Mouse (Mus musculus) midbrain, postnatal 0 days (tissue): ENCODE measurements around the gene Gm39566. TPM values are rescaled to one million over a fixed set of nuclear protein-coding genes. Genes with fewer than 3 reads are reported as not detected.

Experiments used
- ATAC-seq: fragments of 200-750 bp; cut with Nextera tagmentation; 2 replicates; pipeline ENCODE4 v1.8.0; 2017; ENCODE audit warnings: moderate number of reproducible peaks, mild to moderate bottlenecking, moderate TSS enrichment, moderate library complexity; ENCODE audit not compliant: low FRiP score
- DNase-seq: peaks from one replicate; pipeline ENCODE4 v3.0.0-alpha.2; 2015; ENCODE audit warnings: low spot score
- H3K27ac ChIP-seq: fragments of 300-500 bp; sonication (generic); 2 replicates; pipeline ENCODE4 v1.5.1; 2014; ENCODE audit warnings: low read depth, mild to moderate bottlenecking, low read length, mixed read lengths
- H3K27me3 ChIP-seq: fragments of 300-500 bp; sonication (generic); 2 replicates; pipeline ENCODE4 v1.6.1; 2014; ENCODE audit warnings: low read length, control low read depth, mixed read lengths; ENCODE audit not compliant: insufficient read depth
- H3K36me3 ChIP-seq: fragments of 300-500 bp; sonication (generic); 2 replicates; pipeline ENCODE4 v1.6.1; 2014; ENCODE audit warnings: low read length, control low read depth, mixed read lengths; ENCODE audit not compliant: insufficient read depth
- H3K4me1 ChIP-seq: fragments of 300-500 bp; sonication (generic); 2 replicates; pipeline ENCODE4 v1.6.1; 2014; ENCODE audit warnings: mild to moderate bottlenecking, control low read depth, antibody characterized with exemption, low read length, mixed read lengths; ENCODE audit not compliant: insufficient read depth
- H3K4me2 ChIP-seq: fragments of 300-500 bp; sonication (generic); 2 replicates; pipeline ENCODE4 v1.6.1; 2014; ENCODE audit warnings: low read depth, mild to moderate bottlenecking, low read length, mixed read lengths; ENCODE audit not compliant: poor library complexity, severe bottlenecking
- H3K4me3 ChIP-seq: fragments of 300-500 bp; sonication (generic); 2 replicates; pipeline ENCODE4 v1.5.1; 2014; ENCODE audit warnings: low read depth, mild to moderate bottlenecking, low read length, moderate library complexity
- H3K9ac ChIP-seq: fragments of 300-500 bp; sonication (generic); replicated peaks from 2 replicates; pipeline ENCODE4 v1.6.1; 2014; ENCODE audit warnings: mild to moderate bottlenecking, low read length, moderate library complexity, mixed read lengths; ENCODE audit not compliant: poor library complexity, severe bottlenecking
- H3K9me3 ChIP-seq: fragments of 300-500 bp; sonication (generic); 2 replicates; pipeline ENCODE4 v1.6.1; 2016; ENCODE audit warnings: low read length, control low read depth
- CTCF ChIP-seq: IDR thresholded peaks from 2 replicates; pipeline ENCODE4 v1.5.1; 2016; ENCODE audit warnings: antibody characterized with exemption, mild to moderate bottlenecking
- WGBS: fragments of 180-500 bp; shearing (Covaris S2); extraction: QIAGEN DNeasy Blood & Tissue Kit; methylation state at CpG from one replicate; pipeline ENCODE4 v1.1.7; 2014; 5-methylcytosine and 5-hydroxymethylcytosine counted together
- polyA plus RNA-seq: library from polyadenylated mRNA; unstranded; fragments of >200 nt; fragmentation: Nextera tagmentation; extraction: Ambion mirVana; gene quantifications from 2 replicates; pipeline ENCODE4 v1.2.1, GENCODE M21; 2015
- total RNA-seq: library from RNA; depleted of rRNA; stranded (reverse); fragments of >200 nt; gene quantifications from 2 replicates; pipeline ENCODE4 v1.2.3, GENCODE M21; 2014; rRNA removed

Gene Gm39566
- total and polyA plus RNA-seq, 2 experiments from 2014 or later, result not detected

DNA sequence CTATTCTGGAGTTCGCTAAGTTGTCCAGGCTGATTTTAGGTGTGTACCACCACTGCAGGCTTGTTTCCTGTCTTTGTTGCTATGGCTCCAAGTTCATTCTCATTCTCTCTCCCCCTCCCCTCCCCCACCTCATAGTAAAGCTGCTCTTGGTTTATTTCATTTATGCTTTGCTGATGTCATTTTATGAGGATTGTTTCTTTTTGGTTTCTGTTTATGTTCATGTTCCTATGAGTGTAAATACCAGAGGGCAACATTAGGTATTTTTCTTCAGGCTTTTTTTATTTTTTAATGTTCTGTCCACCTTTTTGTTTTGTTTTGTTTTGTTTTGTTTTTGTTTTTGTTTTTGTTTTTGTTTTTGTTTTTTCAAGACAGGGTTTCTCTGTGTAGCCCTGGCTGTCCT is 53.2 kb downstream of the Gm39566 start, which contains the start of gene Slc35g3:
Slc35g3 (minus strand) TSS at position 101 of the 400 bp plus-strand sequence.
- peak within 1 kb of the TSS; percentile 99; the same call in 1 of the 2 replicates for H3K27ac ChIP-seq
- no peaks in the 10 kb centered on the region for H3K9me3 ChIP-seq
- no peak within 1 kb of the TSS for H3K9ac ChIP-seq
- no peak for DNase-seq
- 63% methylated on average over 1 of the region's 1 CpGs for WGBS
- H3K27me3 ChIP-seq, result no peaks in the 10 kb centered on the region
- TF ChIP-seq CTCF, result no peak
- peaks cover 19% of the 10 kb centered on the region; the same call in 1 of the 2 replicates for H3K4me1 ChIP-seq
- no peak for ATAC-seq
- H3K36me3 ChIP-seq, result no peaks in the 10 kb centered on the region
- H3K4me3 ChIP-seq, result no peak within 1 kb of the TSS
- no peak within 1 kb of the TSS for H3K4me2 ChIP-seq

Other genes starting within 250 kb of the Gm39566 start
Only the 30 nearest of the 44 such genes appear.
- 0.27 TPM in 1 of 2 replicates, not detected in the other for gene Sox15, start 160.0 kb downstream of the Gm39566 start, total RNA-seq
- 0.19 and 0.20 TPM in 2 replicates for gene Sox15, start 160.0 kb downstream of the Gm39566 start, polyA plus RNA-seq
- 224 and 278 TPM in 2 replicates for gene Mpdu1, start 152.7 kb downstream of the Gm39566 start, total RNA-seq
- 118 and 123 TPM in 2 replicates for gene Mpdu1, start 152.7 kb downstream of the Gm39566 start, polyA plus RNA-seq
- 7.2 and 10.3 TPM in 2 replicates for gene Cd68, start 149.1 kb downstream of the Gm39566 start, total RNA-seq
- gene Cd68, start 149.1 kb downstream of the Gm39566 start, polyA plus RNA-seq, result 10.6 and 11.0 TPM in 2 replicates
- gene Eif4a1, start 142.9 kb downstream of the Gm39566 start, total RNA-seq, result 767 and 793 TPM in 2 replicates
- gene Eif4a1, start 142.9 kb downstream of the Gm39566 start, polyA plus RNA-seq, result 501 and 502 TPM in 2 replicates
- gene Senp3, start 133.2 kb downstream of the Gm39566 start, total RNA-seq, result 81.7 and 89.2 TPM in 2 replicates
- gene Senp3, start 133.2 kb downstream of the Gm39566 start, polyA plus RNA-seq, result 70.3 and 74.0 TPM in 2 replicates
- 0.27 and 0.57 TPM in 2 replicates for gene Tnfsf13, start 129.5 kb downstream of the Gm39566 start, total RNA-seq
- gene Tnfsf13, start 129.5 kb downstream of the Gm39566 start, polyA plus RNA-seq, result 0.96 and 1.1 TPM in 2 replicates
- 4.7 and 6.2 TPM in 2 replicates for gene Tnfsf12, start 119.4 kb downstream of the Gm39566 start, total RNA-seq
- gene Tnfsf12, start 119.4 kb downstream of the Gm39566 start, polyA plus RNA-seq, result 4.3 and 4.5 TPM in 2 replicates
- 1.3 and 1.8 TPM in 2 replicates for gene Tnfsfm13, start 119.2 kb downstream of the Gm39566 start, total RNA-seq
- 1.2 and 1.9 TPM in 2 replicates for gene Tnfsfm13, start 119.2 kb downstream of the Gm39566 start, polyA plus RNA-seq
- 16.9 and 25.1 TPM in 2 replicates for gene Polr2a, start 56.7 kb downstream of the Gm39566 start, total RNA-seq
- 9.0 and 10.2 TPM in 2 replicates for gene Polr2a, start 56.7 kb downstream of the Gm39566 start, polyA plus RNA-seq
- gene Slc35g3, start 53.3 kb downstream of the Gm39566 start, total RNA-seq, result not detected in 2 replicates
- 0.23 and 0.26 TPM in 2 replicates for gene Slc35g3, start 53.3 kb downstream of the Gm39566 start, polyA plus RNA-seq
- 31.5 and 34.3 TPM in 2 replicates for gene Zbtb4, start 49.4 kb downstream of the Gm39566 start, total RNA-seq
- 4.4 and 5.0 TPM in 2 replicates for gene Zbtb4, start 49.4 kb downstream of the Gm39566 start, polyA plus RNA-seq
- 1.5 and 1.6 TPM in 2 replicates for gene Chrnb1, start 19.4 kb downstream of the Gm39566 start, total RNA-seq
- 1.1 TPM in 2 replicates for gene Chrnb1, start 19.4 kb downstream of the Gm39566 start, polyA plus RNA-seq
- 12.7 and 16.4 TPM in 2 replicates for gene Fgf11, start 13.4 kb downstream of the Gm39566 start, total RNA-seq
- gene Fgf11, start 13.4 kb downstream of the Gm39566 start, polyA plus RNA-seq, result 2.6 and 2.8 TPM in 2 replicates
- gene Tmem102, start 9.7 kb downstream of the Gm39566 start, total RNA-seq, result 0.16 TPM in 1 of 2 replicates, not detected in the other
- 0.80 and 0.94 TPM in 2 replicates for gene Tmem102, start 9.7 kb downstream of the Gm39566 start, polyA plus RNA-seq
- gene Spem2, start 3.2 kb upstream of the Gm39566 start, total RNA-seq, result not detected in 2 replicates
- gene Spem2, start 3.2 kb upstream of the Gm39566 start, polyA plus RNA-seq, result not detected in 2 replicates
- 0.93 TPM in 1 of 2 replicates, not detected in the other for gene Spem1, start 6.9 kb upstream of the Gm39566 start, total RNA-seq
- gene Spem1, start 6.9 kb upstream of the Gm39566 start, polyA plus RNA-seq, result 0.20 and 0.27 TPM in 2 replicates
- gene Nlgn2, start 22.5 kb upstream of the Gm39566 start, total RNA-seq, result 117 and 137 TPM in 2 replicates
- 21.0 and 23.5 TPM in 2 replicates for gene Nlgn2, start 22.5 kb upstream of the Gm39566 start, polyA plus RNA-seq
- gene Tmem256, start 23.2 kb upstream of the Gm39566 start, total RNA-seq, result 95.5 and 103 TPM in 2 replicates
- gene Tmem256, start 23.2 kb upstream of the Gm39566 start, polyA plus RNA-seq, result 349 and 370 TPM in 2 replicates
- 24.1 and 26.6 TPM in 2 replicates for gene Plscr3, start 31.1 kb upstream of the Gm39566 start, total RNA-seq
- gene Plscr3, start 31.1 kb upstream of the Gm39566 start, polyA plus RNA-seq, result 33.5 and 35.0 TPM in 2 replicates
- gene Tnk1, start 43.4 kb upstream of the Gm39566 start, total RNA-seq, result not detected in 2 replicates
- gene Tnk1, start 43.4 kb upstream of the Gm39566 start, polyA plus RNA-seq, result 0.16 TPM in 2 replicates
- gene Tmem95, start 62.7 kb upstream of the Gm39566 start, total RNA-seq, result not detected in 2 replicates
- not detected in 2 replicates for gene Tmem95, start 62.7 kb upstream of the Gm39566 start, polyA plus RNA-seq
- 0.93 and 1.6 TPM in 2 replicates for gene Kctd11, start 66.1 kb upstream of the Gm39566 start, total RNA-seq
- 0.57 and 0.92 TPM in 2 replicates for gene Kctd11, start 66.1 kb upstream of the Gm39566 start, polyA plus RNA-seq
- 0.66 TPM in 1 of 2 replicates, not detected in the other for gene Acap1, start 80.2 kb upstream of the Gm39566 start, total RNA-seq
- 0.14 TPM in 1 of 2 replicates, not detected in the other for gene Acap1, start 80.2 kb upstream of the Gm39566 start, polyA plus RNA-seq
- gene 2810408A11Rik, start 85.7 kb upstream of the Gm39566 start, total RNA-seq, result 3.3 and 8.7 TPM in 2 replicates
- 4.8 and 6.2 TPM in 2 replicates for gene 2810408A11Rik, start 85.7 kb upstream of the Gm39566 start, polyA plus RNA-seq
- gene Neurl4, start 85.8 kb upstream of the Gm39566 start, total RNA-seq, result 112 and 118 TPM in 2 replicates
- 15.2 and 16.7 TPM in 2 replicates for gene Neurl4, start 85.8 kb upstream of the Gm39566 start, polyA plus RNA-seq
- gene Gps2, start 98.6 kb upstream of the Gm39566 start, total RNA-seq, result 45.8 and 47.6 TPM in 2 replicates
- 60.3 and 64.3 TPM in 2 replicates for gene Gps2, start 98.6 kb upstream of the Gm39566 start, polyA plus RNA-seq
- gene Eif5a, start 106.7 kb upstream of the Gm39566 start, total RNA-seq, result 452 and 486 TPM in 2 replicates
- gene Eif5a, start 106.7 kb upstream of the Gm39566 start, polyA plus RNA-seq, result 1,054 and 1,096 TPM in 2 replicates
- gene Ybx2, start 120.5 kb upstream of the Gm39566 start, total RNA-seq, result 5.0 and 8.4 TPM in 2 replicates
- gene Ybx2, start 120.5 kb upstream of the Gm39566 start, polyA plus RNA-seq, result 3.4 and 4.2 TPM in 2 replicates
- 8.8 and 9.0 TPM in 2 replicates for gene Slc2a4, start 132.9 kb upstream of the Gm39566 start, total RNA-seq
- 3.4 and 4.0 TPM in 2 replicates for gene Slc2a4, start 132.9 kb upstream of the Gm39566 start, polyA plus RNA-seq
- gene Cldn7, start 149.5 kb upstream of the Gm39566 start, total RNA-seq, result not detected in 2 replicates
- 0.57 TPM in 1 of 2 replicates, not detected in the other for gene Cldn7, start 149.5 kb upstream of the Gm39566 start, polyA plus RNA-seq